In the genomic region with DNA sequence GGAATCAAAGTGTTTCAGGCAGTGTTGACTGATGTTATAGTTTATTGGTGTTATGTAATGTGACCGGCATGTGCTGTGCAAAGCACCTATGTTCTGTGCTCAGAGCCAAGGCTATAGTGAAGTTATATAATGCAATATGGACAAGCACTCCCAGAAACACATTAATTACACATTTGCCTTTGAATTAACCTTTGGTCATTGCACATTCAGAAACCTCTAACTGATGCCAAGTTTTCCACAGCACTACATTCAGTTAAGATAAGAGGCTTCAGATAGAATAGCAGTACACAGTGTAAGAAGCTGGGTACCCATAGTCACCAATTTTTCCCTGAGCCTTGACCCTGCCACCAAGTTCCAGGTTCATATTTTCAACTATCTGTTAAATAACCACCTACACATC, we compare ENCODE assay signal across 16 mouse cellular contexts.
"Had no signal": no experiment of that assay in that cellular context is flagged by ENCODE, and none has a peak within 500 bp of the region (broad histone marks: within the 10 kb centered on the region; RNA-seq: fewer than 3 reads in every experiment).

No protein-coding gene starts in this region.

- H3K4me2 ChIP-seq: limb, embryonic 13.5 days; liver, embryonic 11.5 days; liver, embryonic 15.5 days; midbrain, embryonic 11.5 days; stomach, embryonic 15.5 days had no signal

- H3K27ac ChIP-seq: limb, embryonic 10.5 days; limb, embryonic 13.5 days; liver, embryonic 15.5 days; stomach, embryonic 15.5 days had no signal

- H3K4me1 ChIP-seq: limb, embryonic 10.5 days; limb, embryonic 13.5 days; stomach, embryonic 15.5 days had no signal

- H3K9me3 ChIP-seq: limb, embryonic 10.5 days; limb, embryonic 13.5 days; liver, embryonic 15.5 days; stomach, embryonic 15.5 days had no signal

- H3K4me3 ChIP-seq: limb, embryonic 10.5 days; limb, embryonic 13.5 days; liver, embryonic 15.5 days; stomach, embryonic 15.5 days had no signal

- H3K9ac ChIP-seq: limb, embryonic 13.5 days; liver, embryonic 15.5 days; stomach, embryonic 15.5 days had no signal

- H3K36me3 ChIP-seq: limb, embryonic 10.5 days; limb, embryonic 13.5 days; liver, embryonic 15.5 days; stomach, embryonic 15.5 days had no signal

- DNase-seq: kidney, postnatal 25 days; lung, adult 2 months; lung, postnatal 14 days; lung, postnatal 4 days; midbrain, embryonic 14.5 days; right cerebral cortex, postnatal 14 days; right cerebral cortex, postnatal 4 days; spleen, adult 18-20 months; thymus, adult 2 months; thymus, postnatal 14 days had no signal

- H3K27me3 ChIP-seq: limb, embryonic 13.5 days; liver, embryonic 15.5 days; stomach, embryonic 15.5 days had no signal
